Mouse (Mus musculus) thymus, postnatal 4 days (tissue): ENCODE measurements at regions not wholly inside any gene's neighbourhood (a gene's known extent, or its start where the extent isn't known, plus 50 kb on each side); places are given as distances from the start of the nearest gene placed in this dataset.

ENCODE experiments used
- DNase-seq: peaks from one replicate; pipeline ENCODE4 v3.0.0; 2021

DNA sequence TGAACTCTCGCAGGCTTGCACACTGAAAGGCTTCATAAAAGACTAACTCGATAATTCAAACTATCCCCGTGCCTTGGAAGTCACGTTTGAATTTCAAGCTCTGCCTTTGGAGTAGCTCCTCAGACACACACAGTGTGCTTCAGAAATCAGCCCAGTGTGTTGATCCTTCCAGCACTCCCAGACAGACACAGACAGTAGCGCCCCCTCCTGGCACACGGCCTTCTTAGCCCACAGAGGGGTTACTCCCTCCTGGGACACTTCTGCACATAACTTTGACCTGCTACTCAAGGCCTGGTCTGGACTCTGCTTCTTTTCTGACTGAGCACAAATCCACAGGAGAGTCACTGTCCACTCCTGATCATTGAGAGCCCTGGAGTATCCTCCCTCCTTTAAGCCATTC lies 182.3 kb upstream of the Spdye4c start:
- DNase-seq = peak; percentile 93

DNA sequence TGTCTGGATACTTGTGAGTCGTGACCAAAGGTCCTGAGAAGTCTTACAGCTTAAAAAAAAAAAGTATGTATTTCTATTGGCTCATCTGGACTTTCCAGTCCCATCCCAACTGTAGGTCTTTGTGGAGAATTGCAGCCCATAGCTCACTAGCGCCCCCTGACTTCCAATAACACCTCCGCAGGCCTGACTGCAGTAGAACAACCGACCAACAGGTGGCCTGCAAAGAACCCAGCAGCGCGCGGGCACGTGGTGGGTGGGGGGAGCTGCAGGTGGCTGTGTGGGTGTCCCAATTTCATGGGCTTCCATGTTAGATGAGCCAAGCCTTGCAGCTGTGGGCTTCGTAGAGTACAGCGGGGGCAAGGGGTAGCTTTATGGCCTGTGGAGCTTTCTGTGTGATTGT lies 178.7 kb upstream of the Spdye4c start:
- peak; percentile 95 for DNase-seq

DNA sequence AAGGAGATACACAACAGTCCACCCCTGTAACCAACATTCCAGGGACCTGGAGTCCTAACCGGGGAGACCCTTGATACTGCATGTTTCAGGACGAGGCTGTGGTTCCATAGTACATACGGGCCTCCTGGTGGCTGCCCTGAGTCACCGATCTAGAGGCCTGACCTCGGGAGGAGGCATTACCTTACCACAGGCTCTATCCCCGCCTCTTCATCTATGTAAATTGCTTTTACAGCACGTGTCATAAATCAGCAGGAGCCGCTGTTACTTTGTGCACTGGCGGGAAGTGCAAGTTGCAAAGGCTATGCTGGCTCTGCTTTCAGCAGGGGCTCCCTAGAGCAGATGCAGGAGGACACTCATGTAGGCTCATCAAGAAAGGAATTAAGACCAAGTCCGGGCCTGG lies 178.0 kb upstream of the Spdye4c start:
- DNase-seq = peak; percentile 68

DNA sequence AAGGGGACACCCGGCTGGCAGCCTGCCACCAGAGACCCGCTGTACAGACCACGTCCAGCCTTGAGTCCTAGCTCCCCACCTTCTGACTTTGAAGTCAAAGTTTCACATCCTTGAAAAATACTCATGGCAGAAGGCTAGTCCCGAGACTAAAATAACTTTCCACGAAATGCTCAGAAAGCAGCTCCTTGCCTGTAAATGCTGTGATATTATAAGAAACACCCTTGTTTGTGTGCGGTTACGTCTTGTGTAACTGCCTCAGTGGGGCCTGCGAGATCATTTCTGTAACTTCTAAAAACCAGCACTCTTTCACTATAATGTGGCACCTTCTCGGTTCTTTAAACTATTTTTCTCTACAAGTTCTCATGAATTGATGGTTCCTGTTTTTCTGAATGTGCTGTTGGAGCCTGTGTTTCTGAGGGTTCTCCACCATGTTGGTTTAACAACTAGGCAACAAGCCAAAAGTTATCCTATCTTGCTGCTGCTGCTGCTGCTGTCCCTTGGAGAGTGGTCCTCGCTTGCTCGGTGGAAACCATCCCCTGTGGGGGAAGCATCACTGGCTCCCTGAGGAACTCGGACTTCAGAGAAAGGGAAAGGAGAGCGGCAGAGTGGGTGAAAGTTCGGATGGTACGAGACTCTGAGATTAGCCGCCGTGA lies 176.3 kb upstream of the Spdye4c start:
- no peak for DNase-seq

DNA sequence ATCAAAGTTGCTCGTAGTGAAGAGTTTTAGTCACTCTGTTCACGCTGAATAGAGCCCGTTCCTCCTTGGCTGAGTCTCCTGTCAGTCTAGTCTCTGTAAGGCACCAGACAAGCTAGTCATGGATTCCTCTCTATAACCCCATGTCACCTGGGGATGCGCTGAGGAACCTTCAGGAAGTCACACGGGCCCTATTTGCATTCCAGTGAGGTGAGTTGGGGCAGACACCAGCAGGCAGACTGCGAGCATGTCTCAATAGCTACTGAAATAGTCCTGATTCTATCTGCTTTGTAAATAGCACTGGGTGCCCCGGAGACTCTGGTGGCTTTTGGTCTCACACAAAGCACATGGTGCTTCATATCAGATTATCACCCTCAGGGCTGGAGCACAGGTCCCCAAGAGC lies 174.6 kb upstream of the Spdye4c start:
- no peak for DNase-seq

DNA sequence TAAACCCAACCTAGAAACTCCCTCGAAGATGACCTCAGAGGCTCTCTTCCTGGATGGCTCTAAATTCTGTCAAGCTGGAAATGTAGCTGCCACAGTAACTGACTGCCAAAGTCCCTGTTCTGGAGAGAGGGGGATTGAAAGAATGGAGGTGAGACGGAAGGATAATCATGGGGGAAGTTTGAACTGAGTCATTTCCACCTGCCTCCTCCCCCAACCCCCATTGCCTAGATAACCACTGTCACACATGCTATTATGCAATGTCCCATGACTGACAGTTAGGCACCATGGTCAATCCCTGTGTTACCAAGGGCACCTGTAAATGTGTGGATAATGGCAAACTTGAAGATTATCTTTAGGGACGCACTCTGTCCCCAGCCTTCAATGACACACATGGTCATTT lies 172.0 kb upstream of the Spdye4c start:
- no peak for DNase-seq

DNA sequence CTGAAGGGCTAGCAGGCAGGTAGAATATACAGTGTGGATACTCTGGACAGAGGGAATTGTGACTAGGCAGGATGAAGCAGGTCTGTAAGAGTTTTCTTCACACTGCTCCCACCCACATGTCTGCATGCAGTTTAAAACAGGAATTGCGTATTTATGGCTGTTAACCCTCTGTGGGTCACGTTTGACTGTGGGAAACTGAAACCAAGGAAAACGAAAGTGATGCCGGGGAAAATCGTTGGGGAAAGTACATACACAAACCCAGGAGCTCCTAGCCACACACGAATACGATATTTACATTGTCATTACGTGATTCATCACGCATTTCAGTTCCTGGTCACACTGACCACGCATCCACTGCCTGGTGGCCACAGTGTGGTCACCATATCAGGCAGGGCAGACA lies 170.6 kb upstream of the Spdye4c start:
- DNase-seq = no peak

DNA sequence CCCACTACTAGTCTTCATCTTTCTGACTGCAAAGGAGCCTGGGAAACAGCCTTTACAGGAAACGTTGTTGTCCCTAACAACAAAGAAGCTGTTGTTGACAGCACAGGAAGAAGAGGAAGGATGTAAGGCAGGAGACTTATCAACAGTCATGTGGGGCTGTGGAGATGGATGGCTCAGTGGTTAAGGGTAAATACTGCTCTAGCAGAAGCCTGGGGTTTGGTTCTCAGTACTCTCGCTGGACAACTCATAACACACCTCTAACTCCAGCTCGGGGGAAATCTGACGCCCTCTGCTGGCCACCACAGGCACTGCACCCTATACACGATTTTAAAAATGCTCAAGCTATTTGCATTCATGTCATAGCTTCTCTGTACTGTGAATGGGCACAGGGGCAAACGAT lies 168.3 kb upstream of the Spdye4c start:
- peak; percentile 62 for DNase-seq

DNA sequence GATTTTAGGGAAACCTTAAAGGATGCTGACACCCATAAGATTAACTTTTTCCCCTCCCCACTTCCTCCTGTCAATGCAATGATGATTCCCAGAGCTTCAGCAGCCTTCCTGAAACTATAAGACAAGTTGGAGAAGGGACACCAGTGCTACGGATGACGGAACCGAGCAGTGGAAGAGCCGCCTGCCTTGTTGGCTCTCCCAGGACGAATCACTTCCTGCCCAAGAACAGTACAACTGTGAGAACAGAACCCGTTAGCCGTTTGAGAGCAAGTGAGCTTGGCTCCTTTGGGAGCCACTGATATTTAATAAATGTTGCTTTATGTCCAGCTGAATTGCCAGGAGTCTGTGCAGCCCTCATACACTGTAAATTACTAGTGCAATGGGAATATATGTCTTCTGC lies 166.8 kb upstream of the Spdye4c start:
- DNase-seq = no peak

DNA sequence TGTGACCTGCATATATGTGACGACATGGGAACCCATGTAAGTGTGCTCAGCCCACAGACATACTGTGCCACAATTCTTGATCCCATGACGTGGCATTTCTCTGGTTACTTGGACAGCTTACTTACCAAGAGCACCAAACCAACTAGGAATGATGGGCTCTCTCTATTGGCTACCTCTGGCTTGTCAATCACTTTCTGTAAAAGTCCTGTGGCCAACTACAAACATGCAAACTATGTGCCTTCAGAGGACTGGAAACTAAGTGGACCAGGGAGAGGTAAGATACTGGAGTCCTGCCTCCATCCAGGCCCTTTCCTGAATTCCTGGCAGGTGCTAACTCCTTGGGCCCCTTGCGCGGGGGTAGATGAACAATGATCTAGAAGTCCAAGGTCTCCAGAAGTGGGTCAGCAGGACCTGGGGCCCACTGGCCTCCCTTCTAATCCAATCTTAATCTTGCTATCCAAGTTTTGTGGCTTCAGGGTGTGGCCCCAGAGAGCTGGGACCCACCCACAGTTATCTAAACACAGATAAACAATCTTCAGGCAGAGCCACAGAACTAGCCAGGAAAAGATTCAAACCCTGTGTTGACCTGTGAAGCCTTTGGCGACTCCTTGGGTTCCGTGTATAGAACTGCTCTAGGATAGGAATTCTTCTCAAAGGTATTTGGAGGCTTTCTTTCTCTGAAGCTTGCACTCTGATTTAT lies 163.7 kb upstream of the Spdye4c start:
- DNase-seq = no peak

DNA sequence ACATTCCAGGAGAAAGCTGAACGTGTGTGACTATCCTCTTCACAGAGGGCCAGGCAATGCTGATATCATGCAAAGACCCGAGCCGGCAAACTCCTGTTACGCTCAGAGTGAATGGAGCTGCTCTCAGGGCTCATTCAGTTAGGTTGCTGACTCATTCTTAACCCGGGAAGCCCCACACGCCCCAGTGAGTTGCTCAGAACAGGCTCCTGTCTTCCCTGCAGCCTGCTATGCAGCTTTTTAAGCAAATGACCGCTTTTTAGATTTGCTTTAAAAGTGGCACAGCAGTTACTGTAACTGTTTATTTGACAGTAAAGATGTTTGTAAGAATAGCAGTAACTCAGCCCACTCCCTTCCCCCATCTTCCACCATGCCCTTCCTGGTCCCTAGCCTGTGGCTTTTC lies 162.9 kb upstream of the Spdye4c start:
- peak; percentile 58 for DNase-seq

DNA sequence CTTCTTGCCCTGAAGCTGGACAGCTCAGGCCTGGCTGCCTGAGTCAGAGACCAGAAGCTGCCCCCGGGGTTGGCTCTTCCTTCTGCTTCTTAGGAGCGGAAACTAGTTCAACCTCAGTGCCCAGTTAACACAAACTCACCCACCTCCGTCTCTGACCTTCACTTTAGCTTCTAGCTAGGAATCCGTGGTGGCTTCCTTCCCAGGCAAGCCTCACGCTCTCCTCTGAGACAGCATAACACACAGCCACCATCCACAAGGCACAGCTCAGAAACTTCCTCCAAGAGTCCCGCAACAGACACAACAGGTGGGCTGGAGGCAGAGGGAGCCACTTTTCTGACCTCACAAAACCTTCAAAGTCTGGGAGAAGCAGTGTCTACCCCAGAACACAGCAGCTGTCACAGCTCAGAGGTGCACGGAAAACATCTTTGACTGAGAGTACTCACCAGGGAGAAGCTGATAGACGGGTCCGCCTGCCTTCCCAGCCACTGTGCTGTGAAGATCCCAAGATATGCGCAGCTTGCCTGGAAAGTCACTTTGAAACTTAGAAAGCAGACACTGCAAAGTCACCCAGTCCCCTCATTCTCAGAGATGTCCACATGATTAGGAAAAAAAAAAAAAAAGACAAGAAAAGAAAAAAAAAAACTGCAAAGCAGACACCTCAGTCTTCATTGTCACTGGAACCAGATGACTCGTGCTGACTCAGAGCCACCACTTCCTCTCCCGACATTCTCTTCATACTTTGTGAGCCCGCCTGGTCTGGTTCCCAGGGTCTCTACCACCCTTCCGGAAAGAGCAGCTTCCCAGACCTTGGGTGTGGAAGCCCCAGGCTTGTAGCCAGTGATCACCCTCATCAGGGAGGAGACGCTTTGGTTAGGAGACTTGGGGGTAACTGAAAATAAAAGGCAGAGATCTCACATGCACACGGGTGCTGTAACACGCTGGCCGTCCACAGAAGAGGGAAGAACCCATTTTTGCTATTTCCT lies 162.1 kb upstream of the Spdye4c start:
- DNase-seq = peak; percentile 45

DNA sequence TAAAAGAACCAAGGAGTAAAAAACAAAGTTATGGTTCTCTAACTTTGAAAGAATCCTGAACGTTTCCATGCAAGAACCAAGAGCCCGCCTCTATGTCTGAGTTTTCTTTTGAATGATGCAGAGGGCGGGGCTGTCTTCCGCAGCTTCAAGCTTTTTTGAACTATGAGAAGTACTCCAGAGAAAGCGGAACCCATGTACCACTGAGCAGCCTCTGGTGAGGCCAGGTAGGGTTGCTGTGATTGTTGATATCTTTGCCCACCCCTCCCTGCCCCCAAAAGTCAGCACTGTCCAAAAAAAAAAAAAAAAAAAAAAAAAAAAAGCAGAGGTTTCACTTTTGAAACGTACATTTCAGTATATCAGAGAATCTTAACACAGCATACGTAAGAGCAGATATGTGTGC lies 161.2 kb upstream of the Spdye4c start:
- DNase-seq = peak; percentile 52

DNA sequence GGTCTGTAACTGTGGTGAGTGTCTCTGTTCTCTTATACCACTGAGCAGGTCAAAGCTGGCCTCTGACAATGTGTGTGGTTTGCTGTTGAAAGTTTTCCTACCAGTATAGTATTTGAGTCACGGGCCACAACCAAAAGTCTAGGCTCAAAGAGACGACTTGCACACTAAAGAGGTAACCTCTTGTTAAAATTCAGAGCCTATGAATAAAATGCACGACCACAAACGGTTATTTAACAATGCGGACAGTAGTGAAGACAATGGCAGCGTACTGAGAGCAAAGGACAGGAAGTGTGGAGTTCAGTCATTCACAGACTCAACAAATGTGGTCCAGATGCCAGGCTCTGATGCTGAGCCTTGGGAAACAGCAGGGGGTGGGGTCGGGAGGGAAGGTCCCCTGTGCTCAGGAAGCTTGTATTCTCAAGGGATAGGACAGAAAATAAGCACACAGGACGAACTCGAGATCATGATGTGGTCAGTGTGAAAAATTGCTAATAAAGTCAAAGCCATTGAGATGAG lies 160.2 kb upstream of the Spdye4c start:
- no peak for DNase-seq

DNA sequence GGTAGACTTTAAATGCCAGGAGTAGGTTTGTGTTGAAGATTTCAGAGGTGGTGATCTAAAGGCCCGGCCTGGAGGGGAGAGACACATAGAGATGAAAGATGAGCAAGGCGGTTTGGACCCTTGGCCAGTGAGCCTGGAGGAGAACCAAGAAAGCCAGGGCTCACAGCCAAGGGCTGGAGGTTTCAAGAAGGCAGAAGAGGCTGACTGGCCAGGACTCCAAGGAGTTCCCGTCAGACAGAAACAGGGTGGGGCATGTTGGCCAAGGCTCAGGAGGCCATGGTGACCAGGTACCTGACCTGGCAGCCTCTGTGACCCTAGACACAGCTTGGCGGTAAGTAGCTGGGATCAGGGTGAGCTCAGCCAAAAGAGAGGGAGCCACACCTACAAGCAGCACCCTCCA lies 159.3 kb upstream of the Spdye4c start:
- no peak for DNase-seq

DNA sequence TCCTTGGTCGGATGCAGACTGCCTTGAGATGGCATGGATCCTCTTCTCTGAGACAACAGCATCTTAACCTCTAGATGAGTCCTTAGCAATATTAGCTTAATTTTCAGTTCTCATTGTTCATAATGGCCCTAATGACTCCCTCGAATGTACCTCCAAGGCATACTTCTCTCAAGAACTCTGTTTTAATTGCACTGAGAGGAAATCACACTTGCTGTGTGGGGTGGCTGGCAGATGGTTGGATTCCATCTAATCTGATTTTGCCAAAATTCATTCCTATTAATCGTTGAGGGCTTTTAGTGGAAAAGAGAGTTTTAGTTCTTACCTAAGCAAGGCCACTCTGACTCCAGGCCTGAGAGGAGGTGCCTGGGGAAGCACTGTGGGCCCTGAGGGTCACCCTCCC lies 158.3 kb upstream of the Spdye4c start:
- DNase-seq = no peak

DNA sequence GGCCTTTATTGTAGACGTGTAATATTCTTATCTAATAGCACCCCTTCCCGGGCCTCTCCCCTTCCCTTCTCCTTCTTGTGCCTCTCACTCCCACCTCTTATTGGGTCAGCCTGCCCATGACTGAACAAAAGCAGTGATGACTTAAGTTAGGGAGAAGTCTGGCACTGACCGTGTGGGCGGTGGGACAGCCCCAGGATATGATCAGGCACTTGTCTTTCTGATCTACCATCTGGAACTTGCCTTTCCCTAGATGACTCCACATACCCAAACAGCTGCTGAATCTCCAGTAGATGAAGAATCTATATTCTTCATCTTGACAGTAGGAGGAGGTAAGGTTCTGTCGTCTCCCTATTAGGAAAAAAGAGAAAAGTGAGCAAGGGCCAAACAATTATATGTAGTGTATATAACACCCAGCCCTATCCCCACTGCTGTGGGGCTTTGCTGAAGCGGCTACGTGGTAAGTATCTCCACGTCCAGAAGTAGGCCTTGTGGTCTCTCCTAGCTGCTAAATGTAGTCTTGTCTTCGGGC lies 157.4 kb upstream of the Spdye4c start:
- DNase-seq = no peak

DNA sequence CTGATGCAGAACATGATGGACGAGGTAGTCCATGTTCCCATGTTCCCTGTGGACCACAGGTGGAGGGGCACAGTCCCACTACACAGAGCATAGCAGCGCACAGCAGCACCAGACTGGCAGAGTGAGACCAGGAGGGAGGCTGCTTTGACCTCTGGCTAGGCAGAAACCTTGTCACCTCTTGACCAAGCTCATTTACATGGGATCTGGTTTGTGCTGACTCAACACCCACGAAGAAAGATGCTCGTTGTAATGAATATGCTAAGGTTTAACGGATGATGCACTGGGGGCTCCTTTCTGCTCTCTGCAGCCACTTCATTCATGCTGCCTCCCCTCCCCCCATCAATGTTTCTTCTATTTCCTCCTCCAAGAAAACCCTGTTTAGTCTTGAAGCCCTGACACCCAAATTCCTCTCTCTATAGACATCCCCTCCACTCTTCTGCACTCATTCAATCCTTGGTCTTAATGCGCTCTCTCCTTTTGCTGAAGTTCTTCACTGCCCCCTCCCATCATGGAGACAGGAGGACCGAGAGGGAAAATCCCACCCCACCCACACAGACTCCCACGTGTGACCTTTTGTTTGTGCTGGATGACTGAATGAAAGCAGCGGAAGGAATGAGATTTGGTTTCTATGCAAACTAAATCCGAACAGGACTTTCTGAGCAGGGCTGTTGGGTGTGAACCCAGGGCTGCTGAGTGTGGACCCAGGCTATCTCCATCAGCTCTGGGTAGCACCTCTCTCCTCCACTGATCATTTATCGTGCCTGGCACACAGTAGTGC lies 156.6 kb upstream of the Spdye4c start:
- DNase-seq = no peak

DNA sequence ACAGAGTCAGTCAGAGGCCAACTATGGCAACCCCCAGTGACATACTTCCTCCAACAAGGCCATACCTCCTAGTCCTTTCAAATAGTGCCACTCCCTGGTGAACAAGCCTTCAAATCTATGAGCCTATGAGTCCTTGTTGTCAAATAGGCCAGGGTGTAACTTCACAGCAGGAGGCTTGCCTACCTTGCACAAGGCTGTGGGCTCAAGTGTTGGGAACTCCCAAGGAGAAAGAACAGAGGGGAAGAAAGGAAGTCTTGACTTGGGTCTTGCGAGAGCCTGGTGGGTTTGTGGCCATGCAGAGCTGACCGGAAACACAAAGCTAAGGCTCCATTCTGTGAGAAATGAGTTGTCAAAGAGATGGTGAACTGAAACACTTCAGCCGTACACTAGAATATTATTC lies 154.6 kb upstream of the Spdye4c start:
- no peak for DNase-seq

DNA sequence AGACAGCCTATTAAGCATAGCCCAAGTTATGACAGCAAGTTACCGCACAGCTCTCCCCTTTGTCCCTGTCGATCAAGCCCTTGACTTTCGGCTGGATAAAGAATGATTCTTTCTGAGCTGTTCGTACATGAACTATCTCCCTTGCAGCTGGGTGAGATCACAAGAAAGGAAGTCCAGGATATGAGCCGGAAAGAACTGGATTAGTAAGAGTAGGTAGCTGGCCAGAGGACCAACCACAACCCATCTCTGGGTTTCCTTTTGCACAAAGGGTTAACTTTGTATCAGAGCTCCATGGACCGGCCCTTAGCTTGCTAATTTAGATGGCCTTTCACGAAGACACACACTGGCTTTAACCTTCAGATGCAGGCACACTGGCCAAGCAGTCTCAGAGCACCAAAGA lies 153.3 kb upstream of the Spdye4c start:
- no peak for DNase-seq

DNA sequence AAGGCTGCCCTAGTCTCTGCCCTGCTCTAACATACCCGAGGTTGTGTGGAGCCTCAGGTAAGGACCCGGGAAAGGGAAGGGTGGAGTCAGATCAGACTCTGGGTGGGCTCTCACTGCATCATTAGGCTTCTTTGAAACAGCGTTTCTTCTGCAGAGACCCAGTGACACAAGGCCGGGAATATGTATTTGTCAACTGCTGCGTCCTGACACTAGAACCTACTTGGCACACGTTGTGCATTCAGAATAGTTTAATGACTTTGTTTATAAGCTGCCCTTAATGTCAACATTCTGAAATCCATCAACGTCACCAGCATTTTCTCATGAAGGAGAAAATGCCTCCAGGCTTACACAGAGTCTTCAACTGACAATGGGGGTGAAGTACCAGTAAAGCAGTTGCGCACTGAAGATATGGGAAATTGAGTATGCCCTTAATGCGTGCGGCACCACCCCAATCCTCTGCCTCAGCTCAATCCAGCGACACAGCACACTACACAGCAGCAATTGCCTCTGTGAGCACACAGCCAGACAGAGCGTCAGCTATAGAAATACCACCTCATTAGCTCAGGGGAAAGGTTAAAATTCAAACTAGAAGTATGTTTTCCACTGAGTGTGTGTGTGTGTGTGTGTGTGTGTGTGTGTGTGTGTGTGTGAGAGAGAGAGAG lies 152.7 kb upstream of the Spdye4c start:
- DNase-seq = no peak

DNA sequence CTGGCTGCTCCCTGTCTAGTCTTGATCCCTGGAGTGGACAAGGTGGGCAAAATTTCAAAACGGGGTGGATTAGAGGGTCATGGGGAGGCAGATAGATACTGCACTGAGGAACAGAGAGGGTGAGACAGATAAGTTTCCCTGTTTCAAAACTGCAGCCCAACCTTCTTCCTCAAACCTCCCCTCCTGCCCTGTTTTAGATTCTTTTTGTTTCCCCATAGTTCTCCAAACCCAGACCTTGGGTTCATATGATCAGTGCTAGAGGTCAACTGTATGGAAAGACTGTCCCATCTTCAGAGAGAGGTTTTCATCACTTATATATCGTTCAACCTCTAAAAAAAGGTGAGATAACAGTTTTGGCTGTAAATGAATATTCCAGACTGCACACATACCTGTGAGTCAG lies 152.1 kb upstream of the Spdye4c start:
- DNase-seq = no peak
